Mouse (Mus musculus) left cerebral cortex, adult 18-20 months (tissue): ENCODE measurements around the gene Hhipl2. TPM values are rescaled to one million over a fixed set of nuclear protein-coding genes. Genes with fewer than 3 reads are reported as not detected.

Source experiments
- total RNA-seq, 2 experiments: library from RNA; stranded (reverse); gene quantifications; 2 replicates each; pipeline ENCODE4 v1.2.3; 2021

Gene Hhipl2
- total RNA-seq, 2 experiments from 2014 or later: 0.16 to 1.8 TPM

Other genes with a start within 250 kb of the Hhipl2 start
- 1 to 10 TPM; 5.7 to 6.6 TPM for gene Disp1, start 196.7 kb upstream of the Hhipl2 start, total RNA-seq
- 10 to 100 TPM; 52.3 to 59.1 TPM for gene Aida, start 121.6 kb upstream of the Hhipl2 start, total RNA-seq
- gene Brox, start 120.9 kb upstream of the Hhipl2 start, total RNA-seq: 10 to 100 TPM; 52.5 to 53.6 TPM
- gene Mia3, start 48.7 kb upstream of the Hhipl2 start, total RNA-seq: 100 to 1,000 TPM; 240 to 241 TPM
- 10 to 100 TPM; 18.2 to 20.7 TPM for gene Taf1a, start 29.2 kb upstream of the Hhipl2 start, total RNA-seq